Mouse (Mus musculus) thymus, postnatal 10 days (tissue): ENCODE results near the gene Rictor.
"Not testable (repeated sequence)": the region's sequence is repeated elsewhere in the genome, so short reads cannot be mapped to it uniquely, and the experiment has no call there.

ENCODE experiments used
- DNase-seq, 2 experiments: peaks; one replicate each; pipeline ENCODE4 v3.0.0; 2021; ENCODE audit warnings: low spot score in 2 of 2

Gene Rictor

DNA sequence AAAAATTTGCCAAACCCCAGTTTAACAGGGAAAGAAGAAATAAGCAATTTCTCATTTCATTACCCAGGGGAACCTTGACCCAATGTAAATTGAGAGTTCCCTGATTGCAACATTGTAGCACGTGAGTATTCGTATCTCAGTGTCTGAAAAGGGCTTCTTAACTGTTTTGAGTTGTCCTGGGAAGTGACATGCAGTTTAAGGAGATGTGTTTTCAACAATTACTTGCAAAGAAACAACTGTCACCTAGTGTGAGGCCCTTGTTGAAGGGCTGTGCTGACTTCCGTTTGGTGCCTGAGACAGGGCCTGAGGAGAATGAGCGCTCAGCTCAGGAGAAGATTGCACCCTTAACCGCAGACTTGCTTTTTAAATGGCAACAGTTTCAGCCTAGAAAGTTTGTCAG lies 24.9 kb downstream of the Rictor start:
- no peak for DNase-seq

DNA sequence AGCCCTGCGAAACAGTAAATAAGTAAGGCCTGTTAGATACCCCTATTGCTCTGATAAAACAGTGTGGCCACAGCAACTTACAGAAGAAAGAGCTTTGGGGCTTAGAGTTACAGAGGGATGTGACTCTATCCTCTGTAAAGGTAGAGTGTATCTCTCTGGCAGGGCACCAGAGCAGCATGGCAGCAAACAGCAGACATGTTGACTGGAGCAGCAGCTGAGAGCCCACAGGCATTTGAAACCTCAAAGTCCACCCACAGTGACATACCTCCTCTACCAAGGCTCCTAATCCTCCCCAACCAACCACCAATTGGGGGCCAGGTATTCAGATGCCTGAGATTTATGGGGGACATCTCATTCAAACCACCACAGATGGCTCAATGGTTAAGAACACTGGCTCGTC lies 31.0 kb downstream of the Rictor start:
- no peak for DNase-seq

DNA sequence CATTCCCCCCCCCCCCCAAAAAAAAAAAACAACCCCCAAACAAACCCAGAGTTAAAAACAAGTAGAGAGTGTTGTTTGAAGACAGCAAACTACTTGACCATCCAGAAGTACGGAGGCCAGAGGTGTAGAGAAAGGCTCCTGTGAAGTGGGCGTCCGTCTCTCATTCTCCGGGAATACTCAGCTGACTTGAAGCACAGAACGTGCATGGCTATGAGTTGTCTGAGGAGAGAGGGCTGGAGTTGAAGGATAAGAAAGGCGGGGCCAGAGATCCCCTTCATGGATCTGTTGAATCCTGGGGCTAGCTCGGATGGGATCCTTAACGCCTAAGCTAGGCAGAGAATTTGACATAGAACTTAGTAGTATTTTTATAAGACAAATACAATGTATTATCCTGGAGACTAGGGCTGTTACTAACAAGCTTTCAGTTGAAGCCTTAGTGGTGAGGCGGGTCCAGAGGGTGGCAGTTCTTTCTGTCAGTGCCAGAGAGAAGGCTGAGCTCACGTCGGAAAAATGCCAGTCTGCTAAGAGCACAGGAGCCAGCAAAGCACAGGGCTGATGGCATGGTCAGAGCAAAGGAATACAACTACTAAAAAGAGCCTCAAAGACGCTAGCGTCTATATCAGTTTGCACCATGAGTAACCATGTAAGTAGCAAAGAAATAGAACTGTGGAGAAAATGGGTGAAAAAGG lies 34.3 kb downstream of the Rictor start:
- DNase-seq: no peak

DNA sequence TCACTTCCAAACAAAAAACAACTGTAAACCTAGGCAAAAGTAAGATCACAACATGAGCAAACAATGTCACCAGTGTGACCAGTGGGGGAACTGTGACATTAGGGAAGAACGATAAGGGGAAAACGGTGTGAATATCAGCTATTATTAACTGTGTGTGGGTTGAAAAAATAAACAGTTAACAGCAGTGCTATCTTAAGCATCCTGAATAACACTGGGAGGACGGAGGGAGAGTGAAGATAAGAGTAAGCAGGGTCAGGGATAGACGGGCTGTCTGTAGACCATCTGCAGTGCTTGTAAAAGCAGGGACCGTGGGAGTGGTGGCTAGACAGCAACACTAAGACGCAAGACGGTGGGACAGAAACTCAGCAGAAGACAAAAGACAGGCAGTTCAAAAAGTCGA lies 35.5 kb downstream of the Rictor start:
- no peak for DNase-seq

DNA sequence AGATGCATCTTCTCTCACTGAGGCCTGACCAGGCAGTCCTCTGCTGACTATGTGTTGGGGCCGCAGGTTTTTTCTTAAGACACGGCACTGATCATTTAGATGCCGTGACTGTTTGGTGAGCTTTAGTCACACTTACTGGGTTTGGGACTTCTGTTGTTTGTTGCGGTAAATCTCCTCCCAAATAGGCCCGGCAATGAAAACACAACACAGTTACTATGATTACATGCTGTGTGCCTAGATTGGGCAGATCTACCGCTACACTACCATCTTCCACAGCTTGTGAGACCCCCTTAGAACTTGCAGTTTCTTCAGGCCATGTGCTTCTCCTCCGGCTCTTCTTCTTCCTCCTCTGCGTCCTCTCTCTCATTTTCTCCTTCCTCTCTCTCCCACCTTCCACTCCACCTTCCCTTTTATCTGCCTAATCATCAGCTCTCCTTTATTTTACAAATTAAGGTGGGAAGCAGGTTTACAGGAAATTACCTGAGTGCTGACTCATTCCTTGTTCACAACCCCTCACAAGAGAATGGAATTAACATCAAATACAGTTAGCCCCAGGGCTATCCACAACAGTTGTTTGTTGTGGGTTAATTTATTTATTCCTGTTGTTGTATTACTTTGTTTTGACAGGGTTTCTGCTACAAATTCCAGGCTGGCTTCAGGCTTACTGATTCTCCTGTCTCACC lies 38.3 kb downstream of the Rictor start:
- not testable (repeated sequence) for DNase-seq

DNA sequence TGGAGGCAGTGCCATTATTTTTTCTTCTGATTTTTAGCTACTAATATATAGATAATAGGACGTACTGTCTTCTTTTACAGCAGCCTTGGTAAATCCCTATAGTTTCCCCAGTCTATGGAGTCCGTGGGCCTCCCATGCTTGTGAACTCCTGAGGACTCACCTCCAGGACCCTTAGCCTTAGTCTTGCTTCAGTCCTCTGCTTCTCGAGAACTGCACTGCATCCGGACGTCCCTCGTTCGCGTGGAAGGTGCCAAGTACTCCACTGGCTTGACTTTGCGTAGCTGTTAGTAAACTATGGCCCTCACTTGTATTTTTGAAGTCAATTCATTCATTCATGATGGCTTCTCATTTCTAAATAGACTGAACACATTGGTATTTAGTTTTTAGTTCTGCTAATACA lies 38.8 kb downstream of the Rictor start:
- no peak for DNase-seq

DNA sequence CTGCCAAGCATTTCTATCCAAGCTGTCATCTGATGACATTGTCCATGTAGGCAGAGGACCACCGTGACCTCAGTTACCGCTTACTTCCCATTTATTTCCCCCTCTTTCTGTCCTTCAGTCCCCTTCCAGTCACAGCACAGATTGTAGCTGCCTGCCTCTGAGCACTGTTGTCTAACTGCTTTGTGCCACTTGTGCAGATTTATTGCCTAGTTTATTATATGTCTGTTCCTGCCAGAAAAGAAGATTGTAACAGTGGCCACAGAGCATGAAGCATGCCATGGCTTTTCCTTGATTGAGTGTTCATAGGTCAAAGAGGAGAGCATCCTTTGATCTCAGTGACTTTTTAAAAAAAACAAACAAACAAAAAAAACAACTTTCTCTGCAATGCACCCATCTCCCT lies 46.2 kb downstream of the Rictor start:
- no peak for DNase-seq

DNA sequence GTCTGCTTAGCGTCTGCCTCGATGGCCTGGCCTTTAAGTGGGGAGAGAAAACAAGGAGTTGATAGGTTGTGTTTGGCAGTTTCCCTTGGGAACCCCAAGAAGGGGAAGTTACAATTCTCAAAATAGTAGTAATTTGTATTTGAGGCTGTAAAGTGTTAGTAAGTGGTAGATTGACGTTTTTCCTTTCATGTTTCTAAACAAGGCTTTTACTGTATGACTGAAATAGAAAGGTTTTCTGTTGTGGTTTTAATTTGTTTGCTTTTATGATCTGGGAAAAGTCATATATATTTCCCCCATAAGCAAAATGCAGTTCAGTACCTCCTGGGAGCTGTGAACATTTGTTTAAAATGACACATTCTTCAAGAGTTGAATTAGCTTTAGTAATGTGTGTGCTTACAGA lies 64.1 kb downstream of the Rictor start:
- no peak for DNase-seq

DNA sequence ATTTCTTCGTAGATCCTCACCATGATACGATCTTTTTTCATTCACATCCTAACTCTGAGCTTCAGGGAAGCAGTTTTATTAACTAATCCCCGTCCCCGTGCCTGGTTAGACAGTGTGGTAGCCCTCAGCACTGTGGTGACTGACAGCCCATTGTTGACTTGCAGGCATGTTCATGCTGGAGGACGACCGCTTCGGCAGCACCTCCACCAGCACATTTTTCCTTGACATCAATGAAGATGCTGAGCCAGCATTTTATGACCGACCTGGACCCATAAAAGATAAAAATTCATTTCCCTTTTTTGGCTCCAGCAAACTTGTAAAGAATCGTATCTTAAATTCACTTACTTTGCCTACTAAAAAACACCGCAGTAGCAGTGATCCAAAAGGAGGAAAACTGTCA lies 78.0 kb downstream of the Rictor start:
- no peak for DNase-seq

DNA sequence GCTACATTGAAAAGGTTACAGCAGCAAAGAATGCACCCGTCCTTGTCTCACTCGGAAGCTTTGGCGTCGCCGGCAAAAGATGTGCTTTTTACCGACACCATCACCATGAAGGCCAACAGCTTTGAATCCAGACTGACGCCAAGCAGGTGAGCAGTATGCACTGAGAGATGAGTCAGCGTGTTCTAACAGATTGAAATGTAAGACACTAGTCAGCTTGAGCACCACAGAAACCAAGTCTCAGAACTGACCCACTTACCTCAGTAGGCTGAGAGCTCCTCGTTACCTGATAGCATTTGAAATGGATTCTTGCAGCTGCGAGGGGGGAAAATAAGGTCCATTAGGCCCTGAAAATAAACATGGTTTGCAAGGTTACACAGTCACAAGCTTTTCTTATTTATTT lies 79.1 kb downstream of the Rictor start:
- no peak for DNase-seq

DNA sequence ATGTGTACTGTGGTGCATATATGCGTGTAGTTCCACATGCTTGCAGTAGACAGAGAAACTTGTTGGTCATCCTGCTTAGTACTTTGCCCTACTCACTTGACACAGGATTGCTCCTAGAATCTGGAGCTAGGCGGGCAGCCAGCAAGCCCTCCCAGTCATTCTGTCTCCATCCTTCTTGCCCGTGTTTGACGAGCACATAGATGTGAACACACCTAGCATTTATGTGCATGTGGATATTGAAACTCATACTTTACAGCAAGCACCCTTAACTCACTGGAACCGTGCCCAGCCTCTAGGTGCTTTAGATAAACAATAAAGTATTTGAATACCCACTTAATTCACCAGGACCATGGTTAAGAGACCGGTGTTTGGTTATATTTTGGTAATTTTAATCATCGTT lies 81.8 kb downstream of the Rictor start:
- no peak for DNase-seq

DNA sequence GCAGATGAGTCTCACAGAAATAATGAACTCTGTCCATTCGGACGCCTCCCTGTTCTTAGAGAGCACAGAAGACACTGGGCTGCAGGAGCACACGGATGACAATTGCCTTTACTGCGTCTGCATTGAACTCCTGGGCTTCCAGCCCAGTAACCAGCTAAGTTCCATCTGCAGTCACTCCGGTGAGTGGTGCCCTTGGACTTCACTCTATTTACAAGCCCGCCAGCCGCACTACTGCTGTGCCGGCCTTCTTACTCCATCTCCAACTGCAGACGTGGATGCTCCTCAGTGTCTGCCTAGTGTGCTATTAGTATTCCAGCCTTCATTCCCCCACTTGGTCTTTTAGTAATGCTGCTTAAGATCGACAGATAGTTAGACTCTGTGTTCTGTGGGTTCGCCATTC lies 83.5 kb downstream of the Rictor start:
- no peak for DNase-seq

DNA sequence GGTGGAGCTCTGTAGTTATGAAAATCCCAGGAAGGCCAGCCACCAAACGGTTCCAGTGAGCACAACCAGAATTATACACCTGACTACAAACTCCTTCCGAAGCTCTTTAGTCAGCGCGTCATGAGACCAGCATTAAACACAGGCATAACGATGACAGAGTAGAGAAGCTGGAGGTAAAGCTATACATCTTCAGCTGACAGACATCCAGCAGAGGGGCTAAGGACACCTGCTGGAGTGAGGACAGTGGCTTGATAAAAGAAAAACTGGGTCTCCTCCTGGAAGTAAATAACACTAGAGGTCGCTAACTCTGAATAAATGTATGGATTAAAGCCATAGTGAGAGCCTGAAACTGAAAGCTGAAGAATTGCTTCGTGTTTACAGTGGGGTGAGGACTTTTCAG lies 84.7 kb downstream of the Rictor start:
- no peak for DNase-seq

DNA sequence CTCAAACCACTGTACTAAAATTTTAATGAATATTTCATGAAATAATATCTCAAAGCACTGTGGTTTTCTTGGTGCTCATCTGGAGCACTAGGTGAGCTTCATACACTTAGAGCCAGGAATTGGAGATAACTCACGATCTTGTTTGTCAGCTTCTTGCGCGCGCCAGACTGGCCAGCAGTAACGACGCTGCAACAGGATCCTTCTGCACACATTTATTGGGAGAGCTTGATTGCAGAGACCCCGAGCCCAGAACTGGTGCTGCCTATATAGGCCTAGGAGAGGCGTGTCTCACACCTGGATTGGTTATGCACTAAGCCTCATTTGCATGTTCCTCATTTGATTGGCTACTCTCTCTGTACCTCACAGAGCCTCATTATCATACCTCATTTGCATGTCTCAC lies 93.0 kb downstream of the Rictor start:
- not testable (repeated sequence) for DNase-seq

DNA sequence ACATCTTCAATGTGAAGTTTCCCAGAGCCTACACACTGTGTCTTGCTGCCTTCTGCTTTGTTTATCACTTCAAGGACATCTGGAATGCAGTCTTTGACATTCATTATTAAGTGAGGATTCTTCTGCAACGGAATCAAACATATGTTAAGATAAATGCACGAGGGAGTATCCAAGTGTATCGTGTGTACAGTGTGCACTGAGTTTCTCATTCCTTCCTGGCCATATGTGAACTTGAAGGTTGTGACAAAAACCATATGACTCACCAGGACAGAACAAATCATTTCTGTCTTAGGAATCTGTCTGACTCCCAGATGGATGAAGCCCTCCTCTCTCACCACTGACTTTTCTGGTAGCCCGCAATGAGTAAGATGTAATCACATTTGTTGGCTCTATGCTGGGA lies 107.6 kb downstream of the Rictor start:
- DNase-seq: no peak

DNA sequence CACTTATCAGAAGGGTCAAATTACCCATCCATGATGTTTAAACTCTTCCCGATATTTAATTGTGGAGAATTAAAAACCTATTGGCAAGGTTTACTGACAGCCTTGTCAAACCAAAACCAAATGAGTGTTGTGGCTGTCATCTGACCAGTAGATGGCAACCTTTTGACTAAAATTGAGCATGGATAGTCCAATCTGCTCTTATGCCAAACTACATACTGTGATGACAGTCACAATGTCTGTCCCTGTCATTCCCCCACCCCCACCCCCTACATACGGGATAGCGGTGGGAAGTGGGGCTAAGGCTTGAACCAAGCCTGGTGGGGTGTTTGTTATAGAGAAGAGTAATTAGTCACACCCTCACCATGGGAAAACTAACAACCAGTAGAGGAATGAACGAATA lies 132.0 kb downstream of the Rictor start:
- DNase-seq: no peak

DNA sequence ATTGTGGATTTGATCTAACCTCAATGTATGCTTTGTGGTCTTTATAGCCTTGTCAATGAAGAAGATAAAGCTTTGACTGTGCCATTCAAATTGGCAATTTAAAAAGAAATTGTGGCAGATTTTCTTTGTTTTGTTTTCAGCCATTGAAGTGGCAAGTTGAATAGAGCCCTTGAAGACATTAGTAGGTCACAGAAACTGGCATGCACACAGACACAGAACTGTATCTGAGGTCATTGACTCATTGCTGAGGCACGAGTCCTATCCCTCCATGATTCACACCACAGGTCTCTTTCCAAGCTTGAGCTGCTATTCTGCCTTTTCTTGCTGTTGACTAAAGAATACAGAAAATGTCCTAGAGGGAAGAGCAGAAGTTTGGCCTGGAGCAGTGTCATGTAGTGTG lies 141.7 kb downstream of the Rictor start:
- DNase-seq: no peak
